Mouse (Mus musculus) stomach, postnatal 0 days (tissue): ENCODE measurements at regions not wholly inside any gene's neighbourhood (a gene's known extent, or its start where the extent isn't known, plus 50 kb on each side); places are given as distances from the start of the nearest gene placed in this dataset.

Source experiments
- ATAC-seq: fragments of 200-750 bp; cut with Nextera tagmentation; 2 replicates; pipeline ENCODE4 v1.8.0; 2017; ENCODE audit not compliant: low FRiP score, low TSS enrichment
- DNase-seq: peaks from one replicate; pipeline ENCODE4 v3.0.0-alpha.2; 2016; ENCODE audit warnings: low spot score
- H3K27ac ChIP-seq: fragments of 300-500 bp; sonication (generic); replicated peaks from 2 replicates; pipeline ENCODE4 v1.5.1; 2014; ENCODE audit warnings: mild to moderate bottlenecking, control low read depth
- H3K27me3 ChIP-seq: fragments of 300-500 bp; sonication (generic); 2 replicates; pipeline ENCODE4 v1.6.1; 2014; ENCODE audit warnings: low read length; ENCODE audit not compliant: control insufficient read depth, insufficient read depth
- H3K36me3 ChIP-seq: fragments of 300-500 bp; sonication (generic); 2 replicates; pipeline ENCODE4 v1.6.1; 2014; ENCODE audit warnings: low read length, mixed read lengths; ENCODE audit not compliant: control insufficient read depth, insufficient read depth
- H3K4me1 ChIP-seq: fragments of 300-500 bp; sonication (generic); replicated peaks from 2 replicates; pipeline ENCODE4 v1.6.1; 2014; ENCODE audit warnings: antibody characterized with exemption; ENCODE audit not compliant: control insufficient read depth, insufficient read depth
- H3K4me2 ChIP-seq: fragments of 300-500 bp; sonication (generic); replicated peaks from 2 replicates; pipeline ENCODE4 v1.6.1; 2014; ENCODE audit warnings: low read depth, mild to moderate bottlenecking, control low read depth, moderate library complexity
- H3K4me3 ChIP-seq: fragments of 300-500 bp; sonication (generic); 2 replicates; pipeline ENCODE4 v1.5.1; 2014; ENCODE audit warnings: low read depth, low read length, control low read depth
- H3K9ac ChIP-seq: fragments of 300-500 bp; sonication (generic); 2 replicates; pipeline ENCODE4 v1.6.1; 2014; ENCODE audit warnings: mild to moderate bottlenecking, low read length, control low read depth, mixed read lengths
- H3K9me3 ChIP-seq: fragments of 300-500 bp; sonication (generic); 2 replicates; pipeline ENCODE4 v1.6.1; 2016; ENCODE audit warnings: low read length; ENCODE audit not compliant: control insufficient read depth
- CTCF ChIP-seq: IDR thresholded peaks from 2 replicates; pipeline ENCODE4 v1.5.1; 2016; ENCODE audit warnings: antibody characterized with exemption, low read depth, mild to moderate bottlenecking, moderate library complexity
- EP300 ChIP-seq: optimal IDR thresholded peaks from 2 replicates; pipeline ENCODE3; 2016; ENCODE audit warnings: antibody characterized with exemption
- WGBS: fragments of 180-500 bp; shearing (Covaris S2); extraction: QIAGEN DNeasy Blood & Tissue Kit; methylation state at CpG from one replicate; pipeline ENCODE4 v1.1.7; 2014; 5-methylcytosine and 5-hydroxymethylcytosine counted together

DNA sequence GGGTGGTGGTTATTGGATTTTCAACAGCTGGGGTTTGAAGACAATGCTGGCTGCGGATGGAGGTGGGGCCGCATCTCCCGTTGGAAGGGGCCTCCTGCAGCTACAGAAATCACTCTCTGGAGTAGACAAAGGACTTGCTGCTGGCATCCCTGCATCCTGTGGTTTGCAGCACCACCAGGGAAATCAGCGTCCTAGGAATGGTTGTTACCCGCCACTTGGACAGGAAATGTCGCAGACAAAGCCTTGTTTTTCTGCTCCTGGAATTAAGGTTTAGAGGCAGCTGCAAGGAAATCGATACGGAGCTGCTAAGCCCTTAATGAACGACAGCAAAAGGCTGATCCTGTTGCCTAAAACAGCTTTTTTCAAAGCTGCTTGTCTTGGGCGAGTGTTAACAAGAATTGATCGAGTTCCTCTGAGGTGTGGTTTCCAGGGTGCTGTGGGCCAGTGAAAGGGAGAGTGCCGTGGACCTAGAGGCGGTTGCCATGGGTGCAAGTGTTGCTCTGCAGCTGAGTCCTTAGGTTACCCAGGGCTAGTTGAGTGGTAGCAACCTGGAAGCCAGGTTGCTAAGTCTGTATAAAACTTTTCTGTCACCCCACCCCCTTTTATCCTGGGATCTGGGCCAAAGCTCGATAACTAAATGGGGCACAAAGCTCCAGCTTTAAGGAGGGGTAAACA, 230.6 kb upstream of the Chd6 start:
- no peak for ATAC-seq
- DNase-seq: no peak
- 11% methylated on average over 14 of the region's 14 CpGs for WGBS
- no peaks in the 10 kb centered on the region for H3K4me1 ChIP-seq
- no peak overlapping the region for H3K4me3 ChIP-seq
- H3K27ac ChIP-seq: no peak overlapping the region
- no peaks in the 10 kb centered on the region for H3K9me3 ChIP-seq
- H3K4me2 ChIP-seq: no peak overlapping the region
- no peaks in the 10 kb centered on the region for H3K36me3 ChIP-seq
- no peak overlapping the region for H3K9ac ChIP-seq
- no peaks in the 10 kb centered on the region for H3K27me3 ChIP-seq
- TF ChIP-seq CTCF (no peak), EP300 (no peak)

DNA sequence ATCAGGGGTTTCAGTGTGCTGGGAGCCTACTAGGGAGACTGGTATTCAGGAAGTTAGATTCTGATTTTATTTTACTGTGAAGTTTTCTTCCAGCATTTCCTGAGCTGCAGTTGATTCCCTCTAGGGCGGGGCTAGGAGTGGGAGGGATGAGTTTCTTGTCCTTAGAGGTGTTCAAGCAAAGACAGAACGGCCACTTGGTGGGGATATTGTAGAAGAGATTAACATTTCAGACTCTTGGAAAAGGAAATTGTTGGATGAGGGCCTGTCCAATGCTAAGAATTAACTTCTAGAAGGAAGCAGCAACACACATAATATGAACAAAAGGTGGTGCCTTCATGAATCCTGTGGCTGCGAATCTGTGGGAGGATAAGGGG, 230.1 kb upstream of the Chd6 start:
- no peaks in the 10 kb centered on the region for H3K36me3 ChIP-seq
- H3K4me2 ChIP-seq: no peak overlapping the region
- H3K9me3 ChIP-seq: no peaks in the 10 kb centered on the region
- H3K4me1 ChIP-seq: no peaks in the 10 kb centered on the region
- H3K9ac ChIP-seq: no peak overlapping the region
- H3K27ac ChIP-seq: no peak overlapping the region
- TF ChIP-seq EP300 (no peak), CTCF (peak; percentile 58)
- no peak overlapping the region for H3K4me3 ChIP-seq
- H3K27me3 ChIP-seq: no peaks in the 10 kb centered on the region
- DNase-seq: no peak
- 18% methylated on average over 3 of the region's 3 CpGs for WGBS
- ATAC-seq: no peak

DNA sequence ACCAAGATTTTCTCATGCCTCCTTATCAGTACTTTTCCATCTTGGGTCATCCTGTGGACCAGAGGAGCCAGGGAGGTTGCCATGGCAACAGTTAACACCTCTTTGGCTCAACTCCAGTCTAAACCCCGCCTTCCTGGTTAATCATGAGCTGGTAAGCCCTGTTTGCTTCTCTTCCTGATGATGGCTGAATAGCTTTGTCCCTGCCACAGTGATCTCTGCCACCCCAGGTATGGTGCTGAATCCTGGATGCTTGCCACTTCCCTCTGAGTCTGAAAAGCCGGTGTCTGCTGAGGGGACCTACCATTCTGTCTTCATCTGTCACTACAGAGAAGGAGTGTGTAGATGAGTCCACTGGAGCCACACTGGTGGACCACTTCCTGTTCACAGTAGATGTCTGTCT, 223.8 kb upstream of the Chd6 start:
- Histone ChIP-seq H3K4me2 (no peak overlapping the region), H3K9ac (no peak overlapping the region), H3K9me3 (no peaks in the 10 kb centered on the region), H3K36me3 (no peaks in the 10 kb centered on the region), H3K27ac (no peak overlapping the region), H3K4me3 (no peak overlapping the region), H3K4me1 (no peaks in the 10 kb centered on the region), H3K27me3 (no peaks in the 10 kb centered on the region)
- no peak for DNase-seq
- ATAC-seq: no peak
- WGBS: 26% methylated on average over 2 of the region's 2 CpGs
- TF ChIP-seq CTCF (no peak), EP300 (no peak)

DNA sequence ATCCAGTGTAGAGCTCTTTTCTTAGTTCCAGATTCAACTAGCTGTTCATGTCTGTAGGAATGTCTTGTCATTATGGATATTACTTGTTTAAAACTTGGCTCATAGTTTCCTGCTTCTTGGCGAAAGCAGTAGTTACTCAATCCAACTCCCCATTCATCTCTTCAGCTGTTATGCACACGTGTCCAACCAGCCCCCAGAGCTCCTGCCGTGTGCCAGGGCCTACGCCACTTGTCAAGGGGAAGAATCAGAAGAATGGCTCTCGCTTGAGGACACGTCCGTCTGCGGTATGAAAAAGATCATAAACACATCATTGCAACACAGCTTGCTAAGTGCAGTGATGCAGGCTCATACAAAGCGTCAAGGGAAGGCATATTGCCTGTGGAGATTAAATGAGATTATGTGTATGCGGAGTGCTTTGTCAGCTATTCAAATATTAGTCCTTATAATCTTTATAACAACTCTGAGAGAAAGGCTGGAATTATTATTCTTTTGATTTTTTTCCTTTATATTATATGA, 223.0 kb upstream of the Chd6 start:
- Histone ChIP-seq H3K4me2 (no peak overlapping the region), H3K27ac (no peak overlapping the region), H3K9ac (no peak overlapping the region), H3K9me3 (no peaks in the 10 kb centered on the region), H3K36me3 (no peaks in the 10 kb centered on the region), H3K4me1 (no peaks in the 10 kb centered on the region), H3K27me3 (no peaks in the 10 kb centered on the region), H3K4me3 (no peak overlapping the region)
- no peak for DNase-seq
- ATAC-seq: no peak; the same call in 1 of the 2 replicates
- TF ChIP-seq CTCF (no peak), EP300 (no peak)
- 48% methylated on average over 10 of the region's 10 CpGs for WGBS

DNA sequence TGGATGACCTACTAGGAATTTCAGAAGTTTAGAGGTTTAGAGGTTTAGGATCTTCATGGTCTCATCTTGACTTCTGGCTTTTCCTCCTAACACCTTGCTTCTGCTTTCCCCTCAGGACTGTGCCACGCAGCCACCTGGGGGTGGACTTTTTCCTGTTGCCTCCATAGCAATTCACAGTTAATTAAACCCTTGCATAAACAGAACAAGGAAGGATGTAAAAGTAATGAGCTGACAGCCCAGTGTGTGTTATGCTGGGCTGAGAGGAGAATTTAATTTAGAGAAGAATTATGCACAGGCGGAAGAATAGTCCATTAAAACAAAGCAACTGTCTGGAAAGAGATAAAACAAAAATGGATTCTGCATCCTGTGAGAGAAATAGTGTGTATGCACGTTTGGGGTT, 193.9 kb upstream of the Chd6 start:
- ATAC-seq (no peak), DNase-seq (no peak)
- Histone ChIP-seq H3K9ac (no peak overlapping the region), H3K27ac (no peak overlapping the region), H3K27me3 (no peaks in the 10 kb centered on the region), H3K4me2 (no peak overlapping the region), H3K36me3 (no peaks in the 10 kb centered on the region), H3K9me3 (no peaks in the 10 kb centered on the region), H3K4me1 (no peaks in the 10 kb centered on the region), H3K4me3 (no peak overlapping the region)
- 60% methylated on average over 3 of the region's 3 CpGs for WGBS
- TF ChIP-seq CTCF (no peak), EP300 (no peak)

DNA sequence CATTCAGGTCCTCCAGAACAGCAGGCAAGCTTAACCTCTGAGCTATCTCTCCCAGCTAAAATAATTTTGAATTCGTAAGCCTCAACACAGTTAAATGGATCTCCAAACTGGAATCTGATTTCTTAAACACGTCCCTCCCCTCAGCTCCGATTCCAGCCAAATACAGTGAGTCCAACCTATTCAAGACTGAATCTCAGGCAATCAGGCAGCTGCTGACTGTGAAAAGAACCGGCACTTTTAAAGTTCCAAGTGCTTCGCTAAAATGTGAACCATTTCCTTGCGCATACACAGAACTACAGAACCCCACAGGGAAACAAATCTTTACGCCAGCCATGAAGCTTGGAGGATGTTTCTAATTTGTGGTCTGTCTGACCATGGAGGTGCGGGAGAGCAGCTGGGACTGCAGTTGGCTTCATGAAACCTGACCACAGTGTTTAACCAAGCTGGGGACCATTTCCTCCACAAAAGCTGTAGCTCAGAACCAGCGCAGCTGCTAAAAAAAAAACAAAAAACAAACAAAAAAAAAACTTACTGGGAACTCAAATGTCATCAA, 160.1 kb upstream of the Chd6 start:
- TF ChIP-seq CTCF: no peak
- no peak for TF ChIP-seq EP300
- Histone ChIP-seq H3K27me3 (no peaks in the 10 kb centered on the region), H3K36me3 (no peaks in the 10 kb centered on the region), H3K4me2 (no peak overlapping the region), H3K27ac (no peak overlapping the region), H3K4me3 (no peak overlapping the region), H3K9ac (no peak overlapping the region), H3K9me3 (no peaks in the 10 kb centered on the region), H3K4me1 (no peaks in the 10 kb centered on the region)
- ATAC-seq (no peak), DNase-seq (no peak)
- 54% methylated on average over 9 of the region's 9 CpGs for WGBS
